Mouse (Mus musculus) lung, postnatal 0 days (tissue): ENCODE measurements at regions not wholly inside any gene's neighbourhood (a gene's known extent, or its start where the extent isn't known, plus 50 kb on each side); places are given as distances from the start of the nearest gene placed in this dataset.

Experiments
- CTCF ChIP-seq: IDR thresholded peaks from 2 replicates; pipeline ENCODE4 v1.5.1; 2016; ENCODE audit warnings: antibody characterized with exemption, mild to moderate bottlenecking
- EP300 ChIP-seq: IDR thresholded peaks from 2 replicates; pipeline ENCODE4 v1.6.1; 2016; ENCODE audit warnings: antibody characterized with exemption, mild to moderate bottlenecking, control low read depth

GRCm38 (mm10) chr9:46737446-46737845 lies 261.1 kb upstream of the Gm4791 start:
- TF ChIP-seq CTCF: no peak
- TF ChIP-seq EP300: no peak
